Mouse (Mus musculus) kidney, adult 18-20 months (tissue): Measurements from ENCODE around the gene Olfr324.

Source experiments
- DNase-seq: peaks from one replicate; pipeline ENCODE4 v3.0.0; 2021

Gene Olfr324

DNA sequence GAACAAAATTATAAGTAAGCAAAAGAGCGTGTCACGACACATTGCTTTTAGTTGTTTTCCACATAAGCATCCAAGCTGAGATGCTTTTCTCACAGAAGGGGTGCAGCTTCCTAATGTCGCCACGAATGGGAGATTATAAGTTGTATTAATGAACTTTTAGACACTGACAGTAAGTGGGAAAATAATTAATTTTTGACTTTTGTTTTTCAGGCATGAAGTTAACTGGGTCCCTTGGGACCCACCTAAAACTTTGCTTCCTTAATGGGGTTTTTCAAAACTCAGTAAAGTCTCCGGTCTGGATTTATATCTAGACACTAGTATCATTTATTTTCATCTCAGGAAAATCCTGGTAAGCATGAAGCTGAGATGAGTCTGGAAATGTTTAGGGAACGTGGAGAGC is at the start of gene Olfr324:
Gene Olfr324 (plus strand): TSS at position 301 of the 400 bp plus-strand sequence.
- no peak for DNase-seq

DNA sequence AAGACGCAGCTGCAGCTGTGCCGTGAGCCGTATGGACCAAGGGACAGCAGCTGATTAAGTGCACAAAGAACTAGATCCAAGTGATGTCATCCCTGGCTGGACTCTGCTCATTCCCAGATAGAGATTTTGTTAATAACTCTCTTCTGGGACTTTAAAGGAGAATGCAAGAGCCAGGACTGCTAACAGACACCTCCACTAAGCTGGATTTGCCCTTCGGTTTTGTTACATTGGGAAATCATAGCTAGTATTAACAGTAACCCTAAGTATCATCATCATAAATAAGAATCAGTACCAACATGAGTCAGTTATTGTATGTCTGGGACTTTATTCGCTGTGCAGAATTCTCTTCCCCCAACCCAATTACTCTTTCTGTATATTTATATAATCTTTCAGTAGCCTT is 48.6 kb upstream of the Olfr324 start, which contains the start of gene Olfr329-ps:
Gene Olfr329-ps (minus strand): TSS at position 101 of the 400 bp plus-strand sequence.
- no peak for DNase-seq

- no peak for DNase-seq
Observed at GRCm38 (mm10) chr11:58555536-58555935, 39.4 kb upstream of the Olfr324 start, which contains the start of gene Olfr328. Olfr328 (minus strand) TSS chr11:58555636.

DNA sequence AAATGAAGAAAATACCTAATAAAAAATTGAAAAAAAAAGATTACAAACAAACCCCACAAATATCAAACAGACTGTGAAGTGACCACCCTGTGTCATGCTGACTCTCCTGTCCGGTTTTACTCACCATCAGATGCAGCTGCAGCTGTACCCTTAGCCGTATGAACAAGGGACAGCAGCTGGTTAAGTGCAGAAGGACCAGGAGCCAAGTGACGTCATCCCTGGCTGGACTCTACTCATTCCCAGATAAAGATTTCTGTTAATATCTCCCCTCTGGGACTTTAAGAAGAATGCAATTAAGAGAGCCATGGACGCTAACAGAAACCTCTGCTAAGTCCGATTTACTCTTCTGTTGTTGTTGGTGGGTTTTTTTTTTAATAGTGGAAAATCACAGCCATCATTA is 24.5 kb upstream of the Olfr324 start, which contains the start of gene Olfr224:
Gene Olfr224 (minus strand): TSS at position 149 of the 400 bp plus-strand sequence.
- DNase-seq = no peak

DNA sequence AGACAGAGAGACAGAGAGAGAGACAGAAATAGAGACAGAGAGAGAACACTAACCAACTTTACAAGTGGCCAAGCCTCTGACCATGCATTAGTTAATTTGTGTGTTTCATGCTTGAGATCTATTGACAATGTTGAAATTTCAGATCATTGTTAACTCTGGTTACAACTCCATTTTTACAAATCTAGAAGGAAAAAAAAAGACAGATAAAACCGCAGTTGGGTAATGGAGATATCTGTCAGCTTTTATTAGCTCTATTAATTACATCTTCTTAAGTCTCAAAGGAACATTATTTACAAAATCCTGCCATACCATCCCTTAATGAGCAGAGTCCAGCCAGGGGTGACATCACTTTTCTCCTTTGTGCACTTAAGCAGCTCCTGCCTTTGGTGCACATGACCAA is 17.5 kb upstream of the Olfr324 start, which contains the start of gene Olfr325:
Gene Olfr325 (plus strand): TSS at position 301 of the 400 bp plus-strand sequence.
- DNase-seq = no peak

- no peak for DNase-seq
Observed at GRCm38 (mm10) chr11:58578636-58579035, 16.3 kb upstream of the Olfr324 start.

DNA sequence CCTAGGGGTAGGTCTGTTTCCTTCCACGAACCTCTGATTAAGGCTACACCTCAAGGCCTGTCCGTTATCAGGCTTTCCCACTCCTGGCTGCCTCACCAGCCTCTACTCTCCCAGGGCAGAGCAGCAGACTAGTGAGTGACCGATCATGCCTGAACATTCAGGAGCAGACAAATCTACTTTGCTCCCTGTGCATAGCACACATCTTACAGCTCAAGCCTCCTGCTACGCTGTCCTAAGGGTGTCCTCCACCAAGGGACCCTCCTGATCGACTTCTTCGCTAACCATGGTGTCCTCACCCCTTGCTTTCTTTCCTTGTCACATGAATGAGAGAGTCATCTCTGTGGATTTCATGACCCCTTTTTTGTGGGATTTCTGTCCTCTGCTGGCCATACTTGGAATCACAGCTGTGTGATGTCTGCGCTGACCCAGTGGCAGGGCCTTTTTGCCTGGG is 7.0 kb upstream of the Olfr324 start:
- peak; percentile 56 for DNase-seq

DNA sequence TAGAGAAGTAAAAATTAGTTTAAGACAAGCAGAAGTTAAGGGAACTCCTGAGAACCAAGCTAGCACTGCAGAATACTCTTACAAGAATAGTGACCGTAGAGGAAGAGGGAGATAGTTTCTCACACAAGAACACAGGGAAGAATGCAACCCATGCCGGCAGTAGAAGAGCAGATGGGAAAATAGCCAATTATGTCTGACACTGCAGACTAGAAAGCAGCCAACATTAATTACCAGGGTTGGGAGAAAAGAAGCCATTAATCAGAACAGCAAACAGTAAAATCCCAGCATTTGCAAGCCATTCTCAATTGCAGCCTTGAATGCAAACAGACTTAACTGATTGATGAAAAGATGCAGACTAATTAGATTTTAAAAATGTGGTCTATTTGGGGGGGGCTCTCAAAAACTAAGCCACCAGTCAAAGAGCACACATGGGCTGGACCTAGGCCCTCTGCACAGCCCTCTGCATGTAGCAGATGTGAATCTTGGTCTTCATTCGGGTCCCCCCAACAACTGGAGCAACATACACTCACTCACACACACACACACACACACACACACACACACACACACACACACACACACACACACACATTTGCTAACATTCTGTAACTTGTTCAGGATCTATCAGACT is 6.2 kb upstream of the Olfr324 start:
- no peak for DNase-seq

DNA sequence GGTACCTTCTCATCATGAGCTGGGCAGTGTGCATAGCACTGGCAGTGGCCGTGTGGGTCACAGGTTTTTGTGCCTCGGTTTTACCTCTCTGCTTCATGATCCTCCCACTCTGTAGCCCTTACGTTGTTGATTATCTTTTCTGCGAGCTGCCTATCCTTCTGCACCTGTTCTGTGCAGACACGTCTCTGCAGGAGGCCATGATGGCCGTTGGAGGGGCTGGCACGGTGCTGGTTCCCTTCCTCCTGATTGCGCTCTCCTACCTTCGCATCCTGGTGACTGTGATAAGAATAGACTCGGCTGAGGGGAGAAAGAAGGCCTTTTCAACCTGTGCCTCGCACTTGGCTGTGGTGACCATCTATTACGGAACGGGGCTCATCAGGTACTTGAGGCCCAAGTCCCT is 2.9 kb downstream of the Olfr324 start:
- DNase-seq = no peak

- no peak for DNase-seq
Observed at GRCm38 (mm10) chr11:58602062-58602461, 7.1 kb downstream of the Olfr324 start.

DNA sequence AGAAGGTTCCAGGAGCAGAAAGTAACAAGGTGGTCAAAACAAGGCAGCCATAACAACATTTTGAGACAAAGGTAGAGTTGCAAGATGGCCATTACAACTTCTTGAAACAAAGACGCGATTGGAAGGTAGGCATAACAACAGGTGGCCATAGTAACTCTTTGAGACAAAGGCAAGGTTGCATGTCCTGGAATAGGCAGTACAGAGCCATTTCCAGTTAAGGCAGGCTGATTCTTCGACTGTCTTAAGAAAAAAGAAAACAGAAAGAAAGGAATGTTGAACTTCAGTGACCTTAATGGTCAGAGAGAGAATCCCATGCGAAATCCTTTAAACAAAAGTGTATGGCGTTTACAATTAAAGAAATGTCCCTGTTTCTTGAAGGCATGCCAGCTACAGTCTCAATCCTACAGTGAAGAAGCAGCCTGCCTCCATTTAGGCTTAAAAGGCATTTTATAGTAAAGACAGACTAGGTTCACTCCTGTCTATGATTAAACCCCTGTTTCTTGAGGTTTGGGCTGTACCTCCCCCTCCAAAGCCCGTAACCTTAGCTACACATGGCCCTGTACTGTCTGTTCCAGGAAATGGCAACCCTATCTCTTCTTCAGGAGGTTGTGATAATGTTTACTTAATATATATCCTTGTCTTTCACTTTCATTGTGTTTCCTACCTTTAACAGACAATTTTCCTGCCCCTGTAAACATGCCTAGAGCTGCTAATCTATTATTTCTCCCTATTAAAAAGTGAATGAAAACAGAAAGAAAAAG is 8.1 kb downstream of the Olfr324 start:
- no peak for DNase-seq

DNA sequence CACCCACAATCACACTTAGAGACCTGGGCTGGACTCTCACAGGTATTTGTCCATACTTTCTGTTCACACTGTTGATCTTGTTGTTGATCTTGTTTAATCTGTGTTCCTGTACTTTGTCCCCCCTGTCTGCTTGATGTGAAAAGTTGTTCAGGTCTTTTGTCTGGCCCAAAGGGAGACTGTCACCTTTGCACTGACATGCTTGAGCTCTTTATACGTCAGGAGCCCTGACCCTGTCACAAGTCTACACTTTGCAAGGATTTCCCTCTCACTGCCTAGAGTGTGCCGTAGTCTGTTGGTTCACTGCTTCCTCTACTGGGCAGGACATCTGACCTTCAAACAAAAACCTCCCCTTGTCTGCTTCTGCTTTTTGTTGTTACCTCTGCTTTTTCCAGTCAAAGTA is 9.8 kb downstream of the Olfr324 start:
- DNase-seq = no peak

- DNase-seq = no peak
Observed at GRCm38 (mm10) chr11:58605228-58605627, 10.3 kb downstream of the Olfr324 start.

DNA sequence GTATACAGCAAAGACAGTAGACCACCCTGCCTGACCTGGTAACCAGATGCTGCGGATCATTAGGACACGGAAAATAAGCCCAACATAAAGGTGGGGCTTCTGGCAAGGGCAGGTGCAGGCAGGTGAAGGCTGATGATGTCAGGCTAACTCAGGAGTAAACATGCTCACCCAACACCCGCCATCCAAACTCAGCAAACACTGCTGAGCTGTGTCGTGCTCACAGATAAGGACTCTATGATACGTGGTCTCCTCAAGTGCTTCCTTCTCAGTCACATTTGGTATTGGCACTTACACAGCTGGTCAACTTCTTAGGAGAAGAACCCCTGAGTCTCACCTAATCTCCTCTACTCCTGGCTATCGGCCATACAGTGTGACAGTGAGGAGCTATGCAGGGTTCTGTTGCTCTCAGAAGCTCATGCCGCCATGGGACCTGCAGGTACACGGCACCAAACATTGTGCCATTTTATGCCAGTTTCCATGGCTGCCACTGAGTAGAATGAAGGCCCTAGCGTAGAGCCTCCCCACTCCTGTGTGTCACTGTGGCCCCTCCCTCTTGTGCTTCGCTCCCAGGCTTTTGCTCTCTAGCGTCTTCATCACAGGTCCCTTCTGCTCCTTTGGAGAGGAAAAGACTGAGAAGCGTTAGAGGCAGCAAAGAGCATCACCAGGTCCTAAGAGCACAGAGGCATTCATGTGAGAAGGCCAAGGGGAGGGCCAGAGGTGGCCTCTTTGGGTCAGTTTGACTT is 11.4 kb downstream of the Olfr324 start:
- DNase-seq = no peak

GRCm38 (mm10) chr11:58607030-58607429 is 12.1 kb downstream of the Olfr324 start:
- no peak for DNase-seq

- no peak for DNase-seq
Observed at GRCm38 (mm10) chr11:58613359-58613758, 18.4 kb downstream of the Olfr324 start.

GRCm38 (mm10) chr11:58614526-58614925 is 19.6 kb downstream of the Olfr324 start:
- DNase-seq = peak; percentile 6

- no peak for DNase-seq
Observed at GRCm38 (mm10) chr11:58615975-58616374, 21.1 kb downstream of the Olfr324 start, which contains the start of gene 2210407C18Rik. 2210407C18Rik (minus strand) TSS chr11:58616075.

- no peak for DNase-seq
Observed at GRCm38 (mm10) chr11:58618369-58618768, 23.5 kb downstream of the Olfr324 start.

DNA sequence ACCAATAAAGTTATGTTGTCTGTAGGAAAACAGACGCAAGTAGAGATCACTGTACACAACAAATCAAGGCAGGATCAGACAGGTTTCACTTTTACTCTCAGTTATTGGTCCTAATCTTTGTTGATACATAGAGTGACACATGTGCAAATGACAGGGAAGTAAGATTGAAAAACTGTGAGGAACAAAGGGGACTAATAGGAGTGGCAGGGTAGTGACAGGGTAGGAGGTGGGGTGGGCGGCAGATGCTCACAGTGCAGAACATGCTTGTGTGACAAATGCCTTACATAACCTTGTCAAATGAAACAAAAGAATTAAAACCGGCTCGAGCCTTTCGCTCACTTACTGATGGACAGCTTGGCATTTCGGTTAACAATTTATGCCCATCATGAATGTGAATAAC is 23.9 kb downstream of the Olfr324 start:
- DNase-seq = no peak

DNA sequence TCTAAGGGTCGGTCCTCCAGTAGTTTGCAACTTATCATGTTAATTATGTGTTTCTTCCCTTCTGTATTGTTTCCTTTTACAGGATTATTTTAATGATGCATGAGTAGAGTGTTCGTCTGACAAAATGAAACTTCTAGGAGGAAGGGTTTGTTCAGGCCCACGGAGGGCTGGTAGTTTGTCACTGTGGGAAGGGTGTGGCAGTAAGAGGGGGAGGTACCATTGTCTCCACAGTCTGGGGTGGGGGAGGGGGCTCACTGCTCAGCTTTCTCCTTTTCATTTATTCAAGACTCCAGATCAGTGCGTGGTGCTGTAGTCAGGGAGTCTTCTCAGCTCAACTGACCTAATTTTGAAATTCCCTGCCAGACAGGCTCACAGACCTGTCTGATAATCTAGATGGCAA is 31.2 kb downstream of the Olfr324 start:
- DNase-seq = no peak

- DNase-seq = no peak
Observed at GRCm38 (mm10) chr11:58630401-58630800, 35.5 kb downstream of the Olfr324 start, which contains the start of gene Olfr323. Olfr323 (minus strand) TSS chr11:58630501.

GRCm38 (mm10) chr11:58634878-58635277 is 40.0 kb downstream of the Olfr324 start:
- DNase-seq = no peak
